Mouse (Mus musculus): ENCODE data around the gene Hamp. TPM values are rescaled to one million over a fixed set of nuclear protein-coding genes. Genes with fewer than 3 reads are reported as not detected.

Gene Hamp
- not detected for polyA plus RNA-seq (2017; shearing (Covaris generic))

GRCm38 (mm10) chr7:30943909-30944635 is at the start of gene Hamp:
Gene Hamp, minus strand, starts transcription at chr7:30944032.
- ATAC-seq = no peak

- no peak for ATAC-seq
These were observed 48.3 kb upstream of the Hamp start for GRCm38 (mm10) chr7:30992148-30992547.

GRCm38 (mm10) chr7:30988519-30989162 is 44.8 kb upstream of the Hamp start:
- ATAC-seq = no peak

GRCm38 (mm10) chr7:30985357-30985756 is 41.5 kb upstream of the Hamp start:
- no peak for ATAC-seq

GRCm38 (mm10) chr7:30981703-30982102 is 37.9 kb upstream of the Hamp start:
- no peak for ATAC-seq

- ATAC-seq = peak; percentile 91
These were observed 29.9 kb upstream of the Hamp start, which contains the start of gene Fam187b for GRCm38 (mm10) chr7:30973501-30974289. Gene Fam187b, plus strand, starts transcription at chr7:30973790.

GRCm38 (mm10) chr7:30973251-30973500 is 29.3 kb upstream of the Hamp start, which contains the start of gene Lsr:
Gene Lsr, minus strand, starts transcription at chr7:30973464.
- no peak for ATAC-seq

- ATAC-seq = no peak
These were observed 28.8 kb upstream of the Hamp start for GRCm38 (mm10) chr7:30972426-30973250.

- ATAC-seq = no peak
These were observed 28.1 kb upstream of the Hamp start for GRCm38 (mm10) chr7:30971901-30972300.

GRCm38 (mm10) chr7:30969174-30969573 is 25.3 kb upstream of the Hamp start:
- no peak for ATAC-seq

GRCm38 (mm10) chr7:30968611-30969010 is 24.8 kb upstream of the Hamp start:
- no peak for ATAC-seq

GRCm38 (mm10) chr7:30966657-30967056 is 22.8 kb upstream of the Hamp start:
- ATAC-seq = no peak

- no peak for ATAC-seq
These were observed 21.8 kb upstream of the Hamp start for GRCm38 (mm10) chr7:30965677-30966076.

GRCm38 (mm10) chr7:30964366-30964765 is 20.5 kb upstream of the Hamp start:
- no peak for ATAC-seq

- ATAC-seq = no peak
These were observed 19.0 kb upstream of the Hamp start for GRCm38 (mm10) chr7:30962862-30963261.

GRCm38 (mm10) chr7:30959786-30960349 is 16.0 kb upstream of the Hamp start:
- ATAC-seq = no peak

- no peak for ATAC-seq
These were observed 15.1 kb upstream of the Hamp start for GRCm38 (mm10) chr7:30958866-30959487.

GRCm38 (mm10) chr7:30958109-30958865 is 14.5 kb upstream of the Hamp start:
- no peak for ATAC-seq

- peak; percentile 72 for ATAC-seq
These were observed 13.5 kb upstream of the Hamp start for GRCm38 (mm10) chr7:30957367-30957783.

- peak; percentile 73 for ATAC-seq
These were observed 13.0 kb upstream of the Hamp start, which contains the start of gene Usf2 for GRCm38 (mm10) chr7:30956756-30957366. Gene Usf2, minus strand, starts transcription at chr7:30956803.
